Mouse (Mus musculus) heart, postnatal 4 days (tissue): ENCODE results near the gene Fam192a. TPM values are rescaled to one million over a fixed set of nuclear protein-coding genes. Genes with fewer than 3 reads are reported as not detected.
A peak's percentile ranks its signal among the peaks of the same experiment; 100 is the strongest.

Experiments used
- DNase-seq: peaks from one replicate; pipeline ENCODE4 v3.0.0; 2021
- total RNA-seq, 2 experiments: library from RNA; stranded (reverse); gene quantifications; 2 replicates each; pipeline ENCODE4 v1.2.3; 2021

The Fam192a gene
- total RNA-seq, 2 experiments from 2014 or later, result 21.3 to 24.4 TPM

- no peak for DNase-seq
These were observed 69.8 kb downstream of the Fam192a start for GRCm38 (mm10) chr8:94532000-94532399.

GRCm38 (mm10) chr8:94530643-94531042 lies 71.2 kb downstream of the Fam192a start:
- DNase-seq, result no peak

- no peak for DNase-seq
These were observed 71.9 kb downstream of the Fam192a start for GRCm38 (mm10) chr8:94529875-94530274.

GRCm38 (mm10) chr8:94528245-94528644 lies 73.6 kb downstream of the Fam192a start:
- peak; percentile 63 for DNase-seq

- no peak for DNase-seq
These were observed 74.6 kb downstream of the Fam192a start for GRCm38 (mm10) chr8:94527178-94527577.

GRCm38 (mm10) chr8:94524554-94524953 lies 77.2 kb downstream of the Fam192a start:
- no peak for DNase-seq

Other genes with a start within 250 kb of the Fam192a start
- gene Herpud1, start 215.6 kb downstream of the Fam192a start, total RNA-seq, result 10 to 100 TPM; 56.6 to 66.4 TPM
- under 1 TPM; 0.72 to 0.76 TPM for gene Nlrc5, start 167.6 kb downstream of the Fam192a start, total RNA-seq
- 1 to 10 TPM; 7.0 to 9.6 TPM for gene Cpne2, start 69.0 kb downstream of the Fam192a start, total RNA-seq
- 10 to 100 TPM; 16.7 to 17.1 TPM for gene Rspry1, start 60 bp downstream of the Fam192a start, total RNA-seq
- 100 to 1,000 TPM; 122 to 127 TPM for gene Arl2bp, start 64.6 kb upstream of the Fam192a start, total RNA-seq
- gene Pllp, start 94.3 kb upstream of the Fam192a start, total RNA-seq, result under 1 TPM; 0.29 to 0.56 TPM
- not detected for gene Ccl22, start 143.6 kb upstream of the Fam192a start, total RNA-seq
- gene Cx3cl1, start 170.0 kb upstream of the Fam192a start, total RNA-seq, result 1 to 10 TPM; 4.1 to 4.5 TPM
- gene Ccl17, start 208.5 kb upstream of the Fam192a start, total RNA-seq, result under 1 TPM in 1 of 2 experiments, not detected in 1; 0.60 TPM
- gene Coq9, start 236.3 kb upstream of the Fam192a start, total RNA-seq, result 100 to 1,000 TPM; 237 to 239 TPM
- gene Ciapin1, start 236.4 kb upstream of the Fam192a start, total RNA-seq, result 10 to 100 TPM; 84.5 to 91.1 TPM